Mouse (Mus musculus): Measurements from ENCODE around the gene Galnt6. TPM values are rescaled to one million over a fixed set of nuclear protein-coding genes. Genes with fewer than 3 reads are reported as not detected.

Gene Galnt6
- polyA plus RNA-seq, 1 experiment from 2014 or later = 0.09 TPM

DNA sequence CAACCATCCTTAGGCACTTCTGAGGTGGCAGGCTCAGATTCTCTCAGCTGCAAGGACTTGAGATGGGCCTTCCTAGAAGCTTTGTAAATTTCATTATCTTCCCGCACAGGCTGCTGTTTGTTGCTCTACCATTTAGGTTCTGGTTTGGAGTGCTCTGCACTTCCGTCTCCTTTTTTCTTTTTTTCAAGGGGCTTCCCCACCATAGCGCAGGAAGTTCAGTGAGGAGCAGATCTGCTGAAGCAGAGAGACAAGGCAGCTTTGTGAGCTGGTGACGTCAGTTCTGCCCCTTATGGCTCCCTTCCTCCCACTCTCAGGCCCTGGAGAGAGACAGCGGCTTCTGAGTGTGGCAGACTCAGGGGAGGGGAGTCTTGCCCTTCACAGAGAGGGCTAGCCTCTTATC lies 3.4 kb upstream of the Galnt6 start:
- no peak overlapping the region for H3K4me2 ChIP-seq (ENCODE audit: low read length)
- no peak overlapping the region for H3K27ac ChIP-seq (ENCODE audit: low read depth, low read length)
- no peak overlapping the region for H3K9ac ChIP-seq (ENCODE audit: low read length)
- H3K36me3 ChIP-seq (ENCODE audit: control insufficient read depth, insufficient read depth, low read length) = no peaks in the 10 kb centered on the region
- DNase-seq (ENCODE audit: low spot score) (no peak), ATAC-seq (no peak)
- no peak overlapping the region for H3K4me3 ChIP-seq (ENCODE audit: low read depth, low read length)
- no peaks in the 10 kb centered on the region for H3K9me3 ChIP-seq (replicated peaks; ENCODE audit: control insufficient read depth, low read length)
- H3K27me3 ChIP-seq (replicated peaks; ENCODE audit: control insufficient read depth, insufficient read depth, low read length) = peaks cover 21% of the 10 kb centered on the region
- 31% methylated on average over 5 of the region's 5 CpGs for WGBS
- H3K4me1 ChIP-seq (ENCODE audit: control insufficient read depth, insufficient read depth, low read length) = no peaks in the 10 kb centered on the region

DNA sequence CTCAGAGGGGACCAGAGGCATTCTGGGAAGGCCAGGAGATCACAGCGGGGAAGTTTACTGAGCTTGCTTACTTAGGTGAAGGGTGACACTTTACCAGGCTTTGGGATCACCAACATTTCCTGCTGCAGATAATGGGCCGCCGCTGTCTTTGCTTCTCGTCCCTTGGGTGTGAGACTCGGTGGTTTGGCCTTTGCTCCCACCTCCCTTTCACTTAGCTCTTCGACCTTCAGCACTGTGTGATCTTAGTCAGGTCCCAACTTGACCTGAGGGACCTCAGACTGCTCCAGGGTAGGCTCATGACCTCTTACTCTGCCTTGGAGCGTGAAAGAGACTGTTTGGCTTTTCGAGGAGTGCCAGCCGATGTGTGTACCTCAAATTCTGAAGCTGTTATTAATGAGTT lies 1.9 kb upstream of the Galnt6 start:
- no peaks in the 10 kb centered on the region for H3K4me1 ChIP-seq (ENCODE audit: control insufficient read depth, insufficient read depth, low read length)
- ATAC-seq (no peak), DNase-seq (ENCODE audit: low spot score) (no peak)
- H3K4me2 ChIP-seq (ENCODE audit: low read length) = no peak overlapping the region
- H3K9ac ChIP-seq (ENCODE audit: low read length) = no peak overlapping the region
- WGBS = 55% methylated on average over 9 of the region's 9 CpGs
- H3K4me3 ChIP-seq (ENCODE audit: low read depth, low read length) = no peak overlapping the region
- no peaks in the 10 kb centered on the region for H3K9me3 ChIP-seq (replicated peaks; ENCODE audit: control insufficient read depth, low read length)
- no peaks in the 10 kb centered on the region for H3K36me3 ChIP-seq (ENCODE audit: control insufficient read depth, insufficient read depth, low read length)
- peaks cover 23% of the 10 kb centered on the region for H3K27me3 ChIP-seq (replicated peaks; ENCODE audit: control insufficient read depth, insufficient read depth, low read length)
- H3K27ac ChIP-seq (ENCODE audit: low read depth, low read length) = no peak overlapping the region

DNA sequence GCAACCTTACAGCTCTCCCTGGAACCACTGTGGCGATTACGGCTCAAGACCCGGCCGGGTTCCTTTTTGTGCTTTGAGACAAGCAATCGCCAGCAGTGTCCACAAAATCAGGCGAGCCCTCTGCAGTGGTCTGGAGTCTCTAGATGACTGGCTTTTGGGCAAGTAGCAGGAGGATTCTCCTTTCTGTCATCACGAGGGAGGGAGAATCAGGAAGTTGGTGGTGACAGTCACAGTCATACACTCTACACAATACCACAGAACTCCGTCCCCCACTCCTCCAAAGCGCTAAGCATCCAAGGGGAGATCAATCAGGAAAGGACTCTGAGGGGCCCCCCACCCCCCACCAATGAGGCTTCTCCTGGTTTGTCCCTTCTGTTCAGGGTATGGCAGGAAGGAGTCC lies 590 bp downstream of the Galnt6 start:
- DNase-seq (ENCODE audit: low spot score) (no peak), ATAC-seq (no peak)
- Histone ChIP-seq H3K9me3 (replicated peaks; ENCODE audit: control insufficient read depth, low read length) (no peaks in the 10 kb centered on the region), H3K27ac (ENCODE audit: low read depth, low read length) (no peak overlapping the region), H3K4me3 (ENCODE audit: low read depth, low read length) (peak overlapping the region; percentile 31), H3K27me3 (replicated peaks; ENCODE audit: control insufficient read depth, insufficient read depth, low read length) (peaks cover 23% of the 10 kb centered on the region), H3K4me1 (ENCODE audit: control insufficient read depth, insufficient read depth, low read length) (no peaks in the 10 kb centered on the region), H3K36me3 (ENCODE audit: control insufficient read depth, insufficient read depth, low read length) (no peaks in the 10 kb centered on the region), H3K9ac (ENCODE audit: low read length) (peak overlapping the region; percentile 48), H3K4me2 (ENCODE audit: low read length) (peak overlapping the region; percentile 55)
- 33% methylated on average over 9 of the region's 9 CpGs for WGBS

DNA sequence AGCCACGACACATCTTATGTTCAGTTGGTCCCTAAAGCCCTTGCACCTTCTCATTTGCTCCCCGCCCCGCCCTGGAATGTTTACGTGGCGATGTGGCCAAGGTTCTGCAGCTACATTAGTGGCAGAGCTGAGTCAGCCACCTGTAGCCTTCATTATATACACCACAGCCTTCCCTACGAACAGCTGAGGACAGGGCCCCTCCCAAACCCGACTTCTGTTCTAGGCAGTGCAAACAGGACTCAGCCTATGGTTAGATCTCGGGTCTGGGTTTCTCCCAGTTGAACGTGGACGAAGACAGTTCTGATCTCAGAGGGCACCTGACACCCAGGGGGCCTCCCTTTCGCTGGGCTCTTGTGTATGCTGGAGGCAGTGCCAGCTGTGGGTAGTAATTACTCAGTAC lies 1.3 kb downstream of the Galnt6 start:
- no peak for DNase-seq (ENCODE audit: low spot score)
- no peak for ATAC-seq
- no peaks in the 10 kb centered on the region for H3K9me3 ChIP-seq (replicated peaks; ENCODE audit: control insufficient read depth, low read length)
- H3K4me3 ChIP-seq (ENCODE audit: low read depth, low read length) = no peak overlapping the region
- H3K27ac ChIP-seq (ENCODE audit: low read depth, low read length) = no peak overlapping the region
- H3K36me3 ChIP-seq (ENCODE audit: control insufficient read depth, insufficient read depth, low read length) = no peaks in the 10 kb centered on the region
- H3K27me3 ChIP-seq (replicated peaks; ENCODE audit: control insufficient read depth, insufficient read depth, low read length) = peaks cover 23% of the 10 kb centered on the region
- H3K4me2 ChIP-seq (ENCODE audit: low read length) = no peak overlapping the region
- 82% methylated on average over 11 of the region's 11 CpGs for WGBS
- H3K4me1 ChIP-seq (ENCODE audit: control insufficient read depth, insufficient read depth, low read length) = no peaks in the 10 kb centered on the region
- no peak overlapping the region for H3K9ac ChIP-seq (ENCODE audit: low read length)

DNA sequence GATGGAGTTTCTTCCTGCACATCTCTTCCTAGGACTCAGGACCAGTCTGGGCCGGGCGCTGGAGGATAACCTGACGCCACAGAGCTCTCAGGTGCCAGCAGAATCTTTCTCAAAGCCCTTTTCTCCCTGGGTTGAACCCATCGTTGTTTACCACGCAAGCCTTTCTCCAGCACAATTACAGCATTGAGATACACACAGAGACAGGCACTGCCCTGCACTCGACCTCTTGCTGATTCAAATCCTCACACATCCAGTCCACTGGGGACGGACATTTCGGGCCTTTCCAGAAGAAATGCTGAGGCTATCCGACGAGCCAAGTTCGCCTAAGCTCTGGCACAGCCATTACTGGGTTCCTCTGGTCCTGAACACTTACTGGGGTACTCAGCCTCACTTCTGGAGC lies 2.5 kb downstream of the Galnt6 start:
- ATAC-seq = no peak
- H3K4me1 ChIP-seq (ENCODE audit: control insufficient read depth, insufficient read depth, low read length) = no peaks in the 10 kb centered on the region
- peaks cover 23% of the 10 kb centered on the region for H3K27me3 ChIP-seq (replicated peaks; ENCODE audit: control insufficient read depth, insufficient read depth, low read length)
- no peak overlapping the region for H3K4me2 ChIP-seq (ENCODE audit: low read length)
- H3K36me3 ChIP-seq (ENCODE audit: control insufficient read depth, insufficient read depth, low read length) = no peaks in the 10 kb centered on the region
- DNase-seq (ENCODE audit: low spot score) = no peak
- H3K9ac ChIP-seq (ENCODE audit: low read length) = no peak overlapping the region
- WGBS = 79% methylated on average over 11 of the region's 11 CpGs
- H3K4me3 ChIP-seq (ENCODE audit: low read depth, low read length) = no peak overlapping the region
- no peak overlapping the region for H3K27ac ChIP-seq (ENCODE audit: low read depth, low read length)
- no peaks in the 10 kb centered on the region for H3K9me3 ChIP-seq (replicated peaks; ENCODE audit: control insufficient read depth, low read length)

DNA sequence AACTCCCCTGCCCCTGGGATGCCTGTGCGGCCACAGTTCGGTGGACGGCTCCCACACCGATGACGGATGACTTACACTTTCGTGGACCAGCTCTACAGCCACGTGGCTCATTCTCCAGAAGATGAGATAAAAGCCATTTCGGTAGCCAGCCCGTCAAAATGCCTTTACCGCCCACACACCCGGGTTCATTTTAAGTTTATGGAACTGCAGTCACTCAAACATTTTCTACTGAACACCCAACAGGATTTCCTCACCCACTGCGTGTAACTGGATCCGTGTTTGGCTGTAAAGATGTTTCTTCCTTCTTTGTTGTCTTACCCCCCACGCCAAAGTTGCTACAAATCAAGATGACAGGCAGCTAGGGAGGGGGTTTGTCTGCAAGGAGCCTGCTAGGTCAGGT lies 5.7 kb downstream of the Galnt6 start:
- WGBS = 85% methylated on average over 14 of the region's 14 CpGs
- Histone ChIP-seq H3K27ac (ENCODE audit: low read depth, low read length) (no peak overlapping the region), H3K9ac (ENCODE audit: low read length) (no peak overlapping the region), H3K4me3 (ENCODE audit: low read depth, low read length) (no peak overlapping the region), H3K4me2 (ENCODE audit: low read length) (no peak overlapping the region), H3K4me1 (ENCODE audit: control insufficient read depth, insufficient read depth, low read length) (no peaks in the 10 kb centered on the region), H3K27me3 (replicated peaks; ENCODE audit: control insufficient read depth, insufficient read depth, low read length) (peaks cover 10% of the 10 kb centered on the region), H3K9me3 (replicated peaks; ENCODE audit: control insufficient read depth, low read length) (no peaks in the 10 kb centered on the region), H3K36me3 (ENCODE audit: control insufficient read depth, insufficient read depth, low read length) (no peaks in the 10 kb centered on the region)
- DNase-seq (ENCODE audit: low spot score) (no peak), ATAC-seq (no peak)

DNA sequence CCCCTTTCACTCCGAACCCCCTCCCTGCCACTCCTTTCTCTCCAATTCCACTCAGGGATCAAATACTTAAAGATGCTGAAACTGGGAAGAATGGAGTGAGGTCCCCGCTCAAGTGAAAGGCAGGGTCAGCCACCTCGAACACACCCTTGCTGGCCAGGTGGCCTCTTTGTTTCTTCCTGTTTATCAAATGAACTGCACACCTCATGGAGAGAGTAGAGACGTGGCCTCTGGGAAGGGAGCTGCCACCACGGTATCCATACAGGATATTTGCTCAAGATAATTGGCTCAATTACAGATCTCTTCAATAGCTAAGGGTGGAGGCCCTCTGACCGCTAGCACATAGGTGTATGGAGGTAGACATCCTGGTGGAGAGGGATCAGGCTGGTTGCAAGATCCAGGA lies 6.6 kb downstream of the Galnt6 start:
- Histone ChIP-seq H3K27me3 (replicated peaks; ENCODE audit: control insufficient read depth, insufficient read depth, low read length) (peaks cover 2% of the 10 kb centered on the region; the same call in 1 of the 2 replicates), H3K9ac (ENCODE audit: low read length) (no peak overlapping the region), H3K4me1 (ENCODE audit: control insufficient read depth, insufficient read depth, low read length) (no peaks in the 10 kb centered on the region), H3K36me3 (ENCODE audit: control insufficient read depth, insufficient read depth, low read length) (no peaks in the 10 kb centered on the region), H3K4me3 (ENCODE audit: low read depth, low read length) (no peak overlapping the region), H3K9me3 (replicated peaks; ENCODE audit: control insufficient read depth, low read length) (no peaks in the 10 kb centered on the region), H3K4me2 (ENCODE audit: low read length) (no peak overlapping the region), H3K27ac (ENCODE audit: low read depth, low read length) (no peak overlapping the region)
- ATAC-seq = no peak
- DNase-seq (ENCODE audit: low spot score) = no peak
- 74% methylated on average over 6 of the region's 6 CpGs for WGBS

DNA sequence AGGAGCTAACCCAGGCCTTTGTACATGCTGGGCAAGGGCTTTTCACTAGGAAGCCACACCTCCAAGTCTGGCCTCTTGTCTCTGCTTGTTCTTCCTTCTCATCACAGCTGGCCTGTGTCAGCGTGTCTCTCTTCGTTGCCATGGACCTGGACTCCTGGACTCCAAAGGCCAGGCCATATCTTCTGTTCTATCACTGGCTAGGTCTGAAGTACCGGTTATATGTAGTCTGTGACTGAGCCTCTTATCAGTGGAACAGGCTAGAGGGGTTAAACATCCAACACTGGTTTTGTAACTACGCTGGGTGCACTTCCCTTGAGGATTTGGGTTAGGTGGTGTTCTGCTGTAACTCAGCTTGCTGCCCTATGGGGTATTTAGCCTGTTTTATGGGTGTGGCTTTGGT lies 7.2 kb downstream of the Galnt6 start:
- DNase-seq (ENCODE audit: low spot score) = no peak
- H3K9me3 ChIP-seq (replicated peaks; ENCODE audit: control insufficient read depth, low read length) = no peaks in the 10 kb centered on the region
- WGBS = 67% methylated on average over 4 of the region's 4 CpGs
- H3K9ac ChIP-seq (ENCODE audit: low read length) = no peak overlapping the region
- H3K27me3 ChIP-seq (replicated peaks; ENCODE audit: control insufficient read depth, insufficient read depth, low read length) = no peaks in the 10 kb centered on the region
- ATAC-seq = no peak
- no peaks in the 10 kb centered on the region for H3K36me3 ChIP-seq (ENCODE audit: control insufficient read depth, insufficient read depth, low read length)
- no peak overlapping the region for H3K27ac ChIP-seq (ENCODE audit: low read depth, low read length)
- H3K4me1 ChIP-seq (ENCODE audit: control insufficient read depth, insufficient read depth, low read length) = no peaks in the 10 kb centered on the region
- no peak overlapping the region for H3K4me2 ChIP-seq (ENCODE audit: low read length)
- H3K4me3 ChIP-seq (ENCODE audit: low read depth, low read length) = no peak overlapping the region

DNA sequence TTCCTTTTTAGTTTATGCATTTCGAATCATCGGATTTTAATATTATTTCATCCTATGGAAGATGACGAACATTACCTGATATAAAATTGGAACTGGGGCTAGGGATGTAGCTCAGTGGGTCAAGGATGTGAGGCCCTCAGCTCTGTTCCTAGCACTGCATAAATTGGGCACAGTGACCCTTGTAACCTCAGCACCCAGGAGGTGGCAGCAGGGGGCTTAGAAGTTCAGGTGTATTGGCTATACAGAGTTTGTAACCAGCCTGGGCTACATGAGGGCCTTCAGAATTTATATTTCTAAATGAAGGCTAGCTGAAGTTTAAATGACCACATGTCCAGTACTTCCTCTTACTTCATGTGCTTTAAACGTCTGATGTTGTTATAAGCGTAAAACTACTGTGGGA lies 7.7 kb downstream of the Galnt6 start:
- DNase-seq (ENCODE audit: low spot score) (no peak), ATAC-seq (no peak)
- no peak overlapping the region for H3K4me2 ChIP-seq (ENCODE audit: low read length)
- 95% methylated on average over 5 of the region's 5 CpGs for WGBS
- no peaks in the 10 kb centered on the region for H3K36me3 ChIP-seq (ENCODE audit: control insufficient read depth, insufficient read depth, low read length)
- no peaks in the 10 kb centered on the region for H3K27me3 ChIP-seq (replicated peaks; ENCODE audit: control insufficient read depth, insufficient read depth, low read length)
- no peaks in the 10 kb centered on the region for H3K4me1 ChIP-seq (ENCODE audit: control insufficient read depth, insufficient read depth, low read length)
- no peak overlapping the region for H3K4me3 ChIP-seq (ENCODE audit: low read depth, low read length)
- H3K9me3 ChIP-seq (replicated peaks; ENCODE audit: control insufficient read depth, low read length) = no peaks in the 10 kb centered on the region
- H3K9ac ChIP-seq (ENCODE audit: low read length) = no peak overlapping the region
- no peak overlapping the region for H3K27ac ChIP-seq (ENCODE audit: low read depth, low read length)

DNA sequence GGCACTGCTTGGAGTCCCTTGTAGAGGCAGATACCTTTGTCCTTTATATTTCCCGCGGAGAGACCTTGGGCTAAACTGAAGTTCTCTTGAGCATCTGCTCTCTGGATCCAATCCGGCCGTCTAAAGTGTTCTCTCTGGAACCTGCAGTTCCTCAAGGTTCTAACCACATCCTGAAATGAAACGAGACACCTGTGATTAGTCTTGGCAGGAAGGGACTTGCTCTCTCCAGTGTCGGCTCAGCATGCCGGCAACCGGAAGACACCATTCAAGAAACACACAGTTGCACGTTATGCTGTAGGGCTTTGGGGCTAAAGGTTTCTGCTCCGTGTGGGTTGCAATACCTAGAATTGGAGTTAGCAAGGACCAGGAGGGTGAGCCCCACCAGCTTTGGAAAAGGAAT lies 9.1 kb downstream of the Galnt6 start:
- 88% methylated on average over 10 of the region's 10 CpGs for WGBS
- no peak for DNase-seq (ENCODE audit: low spot score)
- Histone ChIP-seq H3K9ac (ENCODE audit: low read length) (no peak overlapping the region), H3K4me3 (ENCODE audit: low read depth, low read length) (no peak overlapping the region), H3K9me3 (replicated peaks; ENCODE audit: control insufficient read depth, low read length) (no peaks in the 10 kb centered on the region), H3K4me2 (ENCODE audit: low read length) (no peak overlapping the region), H3K36me3 (ENCODE audit: control insufficient read depth, insufficient read depth, low read length) (no peaks in the 10 kb centered on the region), H3K27me3 (replicated peaks; ENCODE audit: control insufficient read depth, insufficient read depth, low read length) (no peaks in the 10 kb centered on the region), H3K4me1 (ENCODE audit: control insufficient read depth, insufficient read depth, low read length) (no peaks in the 10 kb centered on the region), H3K27ac (ENCODE audit: low read depth, low read length) (no peak overlapping the region)
- ATAC-seq = no peak
